Mouse (Mus musculus) regulatory T cell (primary cell): ENCODE data around the gene Gdpd3.
"Not testable (repeated sequence)": the region's sequence is repeated elsewhere in the genome, so short reads cannot be mapped to it uniquely, and the experiment has no call there.

Experiments
- in situ Hi-C: fragments of 300-600 bp; cut with MboI, MseI; formaldehyde crosslinking; loops from one replicate; pipeline ENCODE4 v1.15.1; 2025; ENCODE audit warnings: high pct_unique_total_duplicates

Gdpd3 gene

GRCm38 (mm10) chr7:126766201-126766600, at the start of gene Gdpd3:
Gene Gdpd3 (plus strand): TSS chr7:126766334.
- in situ Hi-C loops, result no loop called here

GRCm38 (mm10) chr7:126717566-126717965, 48.6 kb upstream of the Gdpd3 start:
- in situ Hi-C loops, result no loop called here

- in situ Hi-C loops, result no loop called here
Measured at GRCm38 (mm10) chr7:126718787-126719337, 47.3 kb upstream of the Gdpd3 start.

- in situ Hi-C loops, result no loop called here
Measured at GRCm38 (mm10) chr7:126721635-126722034, 44.5 kb upstream of the Gdpd3 start.

- in situ Hi-C loops, result no loop called here
Measured at GRCm38 (mm10) chr7:126725077-126725476, 41.1 kb upstream of the Gdpd3 start.

- in situ Hi-C loops, result no loop called here
Measured at GRCm38 (mm10) chr7:126725667-126726066, 40.5 kb upstream of the Gdpd3 start.

- in situ Hi-C loops, result not testable (repeated sequence)
Measured at GRCm38 (mm10) chr7:126730256-126730789, 35.8 kb upstream of the Gdpd3 start.

GRCm38 (mm10) chr7:126736122-126736521, 30.0 kb upstream of the Gdpd3 start:
- in situ Hi-C loops, result no loop called here

- in situ Hi-C loops, result no loop called here
Measured at GRCm38 (mm10) chr7:126739551-126739950, 26.6 kb upstream of the Gdpd3 start.

GRCm38 (mm10) chr7:126740132-126740735, 25.9 kb upstream of the Gdpd3 start:
- in situ Hi-C loops, result no loop called here

GRCm38 (mm10) chr7:126740977-126741376, 25.2 kb upstream of the Gdpd3 start:
- in situ Hi-C loops, result no loop called here

GRCm38 (mm10) chr7:126741452-126741851, 24.7 kb upstream of the Gdpd3 start:
- in situ Hi-C loops, result no loop called here

- in situ Hi-C loops, result no loop called here
Measured at GRCm38 (mm10) chr7:126741964-126742482, 24.1 kb upstream of the Gdpd3 start.

GRCm38 (mm10) chr7:126746066-126746465, 20.1 kb upstream of the Gdpd3 start:
- in situ Hi-C loops, result no loop called here

GRCm38 (mm10) chr7:126746798-126747197, 19.3 kb upstream of the Gdpd3 start:
- in situ Hi-C loops, result no loop called here

- in situ Hi-C loops, result no loop called here
Measured at GRCm38 (mm10) chr7:126748824-126749223, 17.3 kb upstream of the Gdpd3 start.

GRCm38 (mm10) chr7:126749582-126750343, 16.4 kb upstream of the Gdpd3 start:
- in situ Hi-C loops, result no loop called here

GRCm38 (mm10) chr7:126754866-126755265, 11.3 kb upstream of the Gdpd3 start:
- in situ Hi-C loops, result no loop called here

GRCm38 (mm10) chr7:126758539-126758938, 7.6 kb upstream of the Gdpd3 start:
- in situ Hi-C loops, result no loop called here

- in situ Hi-C loops, result no loop called here
Measured at GRCm38 (mm10) chr7:126759050-126759671, 7.0 kb upstream of the Gdpd3 start, which contains the start of gene Mapk3. Gene Mapk3 (plus strand): TSS chr7:126759601.

- in situ Hi-C loops, result no loop called here
Measured at GRCm38 (mm10) chr7:126759672-126760390, 6.3 kb upstream of the Gdpd3 start.
